Mouse (Mus musculus) cerebellum, adult 2 months (tissue): ENCODE data around the gene Syt1.

Experiments
- CTCF ChIP-seq: fragments of 200-500 bp; IDR thresholded peaks from 2 replicates; pipeline ENCODE4 v1.5.1; 2011; ENCODE audit warnings: low read depth, mild to moderate bottlenecking, control low read depth, low read length, moderate library complexity, borderline replicate concordance; ENCODE audit not compliant: insufficient read depth
- POLR2A ChIP-seq: fragments of 200-500 bp; IDR thresholded peaks from 2 replicates; pipeline ENCODE4 v1.6.1; 2011; ENCODE audit warnings: low read length, control low read depth, borderline replicate concordance; ENCODE audit not compliant: insufficient read depth

DNA sequence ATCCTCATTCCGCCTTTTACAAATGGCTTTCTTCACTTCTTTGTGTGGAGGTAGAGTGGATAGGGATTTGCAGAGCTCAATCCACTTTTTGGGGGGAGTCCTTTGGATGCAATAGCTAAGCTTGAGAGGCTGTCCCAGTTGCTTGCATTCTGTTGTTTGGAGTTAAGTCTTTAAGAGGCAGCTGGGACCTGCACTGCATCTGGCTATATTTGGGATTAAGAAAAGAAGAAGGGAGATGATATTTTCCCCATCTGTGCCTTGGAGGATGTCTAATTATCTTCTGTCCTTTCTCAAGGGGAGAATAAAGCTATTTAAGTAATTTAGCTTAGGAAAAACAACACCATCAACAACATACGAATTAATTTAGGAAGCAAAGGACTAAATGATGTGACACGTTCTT lies 230.2 kb downstream of the Syt1 start:
- no peak for TF ChIP-seq CTCF
- TF ChIP-seq POLR2A, result no peak
